In genomic region chr7:3614021-3614420, GRCm38 (mm10) we compare ENCODE assay signal across 29 mouse cellular contexts. TPM values are rescaled to one million over a fixed set of nuclear protein-coding genes. Genes with fewer than 3 reads are reported as not detected.
"Had no signal": no experiment of that assay in that cellular context is flagged by ENCODE, and none has a peak within 500 bp of the region (broad histone marks: within the 10 kb centered on the region; RNA-seq: fewer than 3 reads in every experiment).

No protein-coding gene starts in this region.

- H3K27ac ChIP-seq: embryonic facial prominence, embryonic 10.5 days; embryonic facial prominence, embryonic 12.5 days; embryonic facial prominence, embryonic 13.5 days; embryonic facial prominence, embryonic 15.5 days; forebrain, embryonic 12.5 days; forebrain, embryonic 13.5 days; forebrain, embryonic 15.5 days; gastrocnemius, adult 2 months; heart, adult 2 months; heart, embryonic 10.5 days had no signal

- DNase-seq: cerebellum, adult 9-10 months; cerebellum, adult 9-11 months; cerebellum, postnatal 10 days; cerebellum, postnatal 14 days; cerebellum, postnatal 25 days; cerebellum, postnatal 36 days; embryo, embryonic 11 days; forebrain, postnatal 0 days; gastrocnemius, adult 2 months; gastrocnemius, postnatal 10 days; gastrocnemius, postnatal 14 days; gastrocnemius, postnatal 25 days; gastrocnemius, postnatal 36 days; heart, adult 11 months; heart, adult 18-20 months; heart, adult 2 months had no signal

- H3K27me3 ChIP-seq: embryonic facial prominence, embryonic 12.5 days; embryonic facial prominence, embryonic 13.5 days; embryonic facial prominence, embryonic 15.5 days; forebrain, embryonic 12.5 days; forebrain, embryonic 13.5 days; forebrain, embryonic 15.5 days had no signal

- H3K9ac ChIP-seq: embryonic facial prominence, embryonic 12.5 days; embryonic facial prominence, embryonic 13.5 days; embryonic facial prominence, embryonic 15.5 days; forebrain, embryonic 12.5 days; forebrain, embryonic 13.5 days; forebrain, embryonic 15.5 days; forebrain, postnatal 0 days had no signal

- H3K36me3 ChIP-seq: embryonic facial prominence, embryonic 15.5 days; forebrain, embryonic 15.5 days had no signal

- H3K4me3 ChIP-seq: embryonic facial prominence, embryonic 10.5 days; embryonic facial prominence, embryonic 12.5 days; embryonic facial prominence, embryonic 13.5 days; embryonic facial prominence, embryonic 15.5 days; erythroblast, embryonic 14.5 days; forebrain, embryonic 12.5 days; forebrain, embryonic 13.5 days; forebrain, embryonic 15.5 days; gastrocnemius, adult 2 months; heart, adult 2 months; heart, embryonic 10.5 days had no signal

- H3K9me3 ChIP-seq: embryonic facial prominence, embryonic 10.5 days; embryonic facial prominence, embryonic 12.5 days; embryonic facial prominence, embryonic 13.5 days; embryonic facial prominence, embryonic 15.5 days; forebrain, embryonic 12.5 days; forebrain, embryonic 13.5 days; forebrain, embryonic 15.5 days; heart, embryonic 10.5 days had no signal

RNA-seq across cellular contexts. Expression of gene Oscar, which starts 1.9 kb away (rescaled TPM):
- total RNA-seq: common myeloid progenitor, adult 5-6 weeks; gastrocnemius, adult 18-20 months; gastrocnemius, adult 2 months; gastrocnemius, adult 8-10 months; gastrocnemius, postnatal 36 days; granulocyte monocyte progenitor cell, adult 5-6 weeks; heart, adult 18-20 months had no signal
- polyA plus RNA-seq: embryonic facial prominence, embryonic 10.5 days; erythroblast, embryonic 14.5 days had no signal
